Mouse (Mus musculus): Measurements from ENCODE around the gene Vps37b.

DNA sequence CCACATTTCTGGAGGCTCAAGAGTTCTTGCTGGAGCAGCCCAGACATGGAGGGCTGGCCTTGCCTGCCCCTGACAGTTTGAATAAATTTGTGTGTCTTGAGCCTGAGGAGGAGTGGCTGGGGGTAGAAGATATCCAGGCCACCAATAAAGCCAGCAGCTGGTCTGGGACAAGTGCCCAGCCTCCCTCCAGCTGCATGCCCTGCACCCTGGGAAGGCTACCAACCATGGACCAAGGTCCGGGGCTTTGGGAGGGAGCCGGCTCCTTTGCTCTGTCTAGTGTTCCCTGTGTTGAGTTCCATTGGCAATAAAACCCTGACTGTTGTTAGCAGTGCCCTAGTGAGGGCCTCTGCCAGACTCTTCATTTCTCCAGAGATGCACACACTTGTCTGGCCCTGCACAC, 29.2 kb downstream of the Vps37b start:
- TF ChIP-seq CTCF (IDR thresholded peaks at IDR 0.05; ENCODE audit: borderline replicate concordance, insufficient read depth, low read length), result no peak
- no peak for TF ChIP-seq POLR2A (IDR thresholded peaks at IDR 0.05; ENCODE audit: low read depth, low read length)

Measured in embryonic fibroblast, embryonic 13.5 days (primary cell).